Mouse (Mus musculus): ENCODE data around the gene Catsperz.

The Catsperz gene

GRCm38 (mm10) chr19:6925307-6925573 lies at the start of gene Catsperz:
Gene Catsperz (minus strand): TSS chr19:6925380.
- DNase-seq (ENCODE audit: extremely low read depth, low read depth, low spot score), result no peak

GRCm38 (mm10) chr19:6974211-6975205 lies 49.3 kb upstream of the Catsperz start, which contains the start of gene Ppp1r14b:
Gene Ppp1r14b (plus strand): TSS chr19:6974968.
- no peak for DNase-seq (ENCODE audit: extremely low read depth, low read depth, low spot score)

GRCm38 (mm10) chr19:6973581-6974190 lies 48.5 kb upstream of the Catsperz start:
- no peak for DNase-seq (ENCODE audit: extremely low read depth, low read depth, low spot score)

- no peak for DNase-seq (ENCODE audit: extremely low read depth, low read depth, low spot score)
Observed at GRCm38 (mm10) chr19:6972247-6972917, 47.2 kb upstream of the Catsperz start.

GRCm38 (mm10) chr19:6971644-6972043 lies 46.5 kb upstream of the Catsperz start:
- DNase-seq (ENCODE audit: extremely low read depth, low read depth, low spot score), result no peak

- DNase-seq (ENCODE audit: extremely low read depth, low read depth, low spot score), result no peak
Observed at GRCm38 (mm10) chr19:6970460-6971085, 45.4 kb upstream of the Catsperz start.

- DNase-seq (ENCODE audit: extremely low read depth, low read depth, low spot score), result no peak
Observed at GRCm38 (mm10) chr19:6969665-6970381, 44.6 kb upstream of the Catsperz start.

- no peak for DNase-seq (ENCODE audit: extremely low read depth, low read depth, low spot score)
Observed at GRCm38 (mm10) chr19:6969291-6969664, 44.1 kb upstream of the Catsperz start.

- DNase-seq (ENCODE audit: extremely low read depth, low read depth, low spot score), result no peak
Observed at GRCm38 (mm10) chr19:6968491-6969271, 43.5 kb upstream of the Catsperz start.

- no peak for DNase-seq (ENCODE audit: extremely low read depth, low read depth, low spot score)
Observed at GRCm38 (mm10) chr19:6956461-6956860, 31.3 kb upstream of the Catsperz start.

- no peak for DNase-seq (ENCODE audit: extremely low read depth, low read depth, low spot score)
Observed at GRCm38 (mm10) chr19:6955424-6955823, 30.2 kb upstream of the Catsperz start.

- no peak for DNase-seq (ENCODE audit: extremely low read depth, low read depth, low spot score)
Observed at GRCm38 (mm10) chr19:6954046-6954445, 28.9 kb upstream of the Catsperz start.

GRCm38 (mm10) chr19:6952712-6953037 lies 27.5 kb upstream of the Catsperz start:
- no peak for DNase-seq (ENCODE audit: extremely low read depth, low read depth, low spot score)

- peak; percentile 66 for DNase-seq (ENCODE audit: extremely low read depth, low read depth, low spot score)
Observed at GRCm38 (mm10) chr19:6951994-6952711, 27.0 kb upstream of the Catsperz start.

GRCm38 (mm10) chr19:6951381-6951968 lies 26.3 kb upstream of the Catsperz start:
- DNase-seq (ENCODE audit: extremely low read depth, low read depth, low spot score), result peak; percentile 68

- DNase-seq (ENCODE audit: extremely low read depth, low read depth, low spot score), result no peak
Observed at GRCm38 (mm10) chr19:6950613-6951153, 25.5 kb upstream of the Catsperz start.

GRCm38 (mm10) chr19:6949951-6950350 lies 24.8 kb upstream of the Catsperz start:
- DNase-seq (ENCODE audit: extremely low read depth, low read depth, low spot score), result no peak

- DNase-seq (ENCODE audit: extremely low read depth, low read depth, low spot score), result no peak
Observed at GRCm38 (mm10) chr19:6949532-6949931, 24.4 kb upstream of the Catsperz start.

GRCm38 (mm10) chr19:6948186-6948585 lies 23.0 kb upstream of the Catsperz start:
- DNase-seq (ENCODE audit: extremely low read depth, low read depth, low spot score), result no peak

Measured in fat pad, adult 2 months (tissue).